Mouse (Mus musculus): ENCODE results near the gene Taf9b.
"Not testable (repeated sequence)": the region's sequence is repeated elsewhere in the genome, so short reads cannot be mapped to it uniquely, and the experiment has no call there.

Taf9b gene

GRCm38 (mm10) chrX:106221058-106221457, at the start of gene Taf9b:
Gene Taf9b, minus strand, starts transcription at chrX:106221158.
- peak; percentile 19 for DNase-seq

GRCm38 (mm10) chrX:106255276-106255675, 34.3 kb upstream of the Taf9b start, which contains the start of gene Fnd3c2:
Gene Fnd3c2, minus strand, starts transcription at chrX:106255376.
- DNase-seq, result no peak

- DNase-seq, result peak; percentile 97
These were observed 1.6 kb downstream of the Taf9b start for GRCm38 (mm10) chrX:106219171-106220032.

GRCm38 (mm10) chrX:106209100-106209499, 11.9 kb downstream of the Taf9b start:
- no peak for DNase-seq

- no peak for DNase-seq
These were observed 22.1 kb downstream of the Taf9b start for GRCm38 (mm10) chrX:106198904-106199303.

GRCm38 (mm10) chrX:106197308-106197707, 23.6 kb downstream of the Taf9b start:
- DNase-seq, result no peak

- DNase-seq, result not testable (repeated sequence)
These were observed 26.6 kb downstream of the Taf9b start for GRCm38 (mm10) chrX:106194361-106194760.

- DNase-seq, result no peak
These were observed 30.9 kb downstream of the Taf9b start for GRCm38 (mm10) chrX:106190091-106190490.

- no peak for DNase-seq
These were observed 31.6 kb downstream of the Taf9b start for GRCm38 (mm10) chrX:106189356-106189755.

GRCm38 (mm10) chrX:106187737-106188136, 33.2 kb downstream of the Taf9b start:
- DNase-seq, result peak; percentile 91

- peak; percentile 100 for DNase-seq
These were observed 34.0 kb downstream of the Taf9b start, which contains the start of gene Pgk1 for GRCm38 (mm10) chrX:106186713-106187649. Gene Pgk1, plus strand, starts transcription at chrX:106187100.

- no peak for DNase-seq
These were observed 35.3 kb downstream of the Taf9b start for GRCm38 (mm10) chrX:106185706-106186105.

- no peak for DNase-seq
These were observed 36.7 kb downstream of the Taf9b start for GRCm38 (mm10) chrX:106184279-106184678.

- DNase-seq, result no peak
These were observed 44.6 kb downstream of the Taf9b start for GRCm38 (mm10) chrX:106176331-106176730.

- DNase-seq, result no peak
These were observed 49.2 kb downstream of the Taf9b start for GRCm38 (mm10) chrX:106171853-106172154.

GRCm38 (mm10) chrX:106171106-106171852, 49.7 kb downstream of the Taf9b start:
- peak; percentile 94 for DNase-seq

- no peak for DNase-seq
These were observed 55.9 kb downstream of the Taf9b start for GRCm38 (mm10) chrX:106165089-106165488.

GRCm38 (mm10) chrX:106164555-106164954, 56.4 kb downstream of the Taf9b start:
- DNase-seq, result no peak

- no peak for DNase-seq
These were observed 57.0 kb downstream of the Taf9b start for GRCm38 (mm10) chrX:106163995-106164394.
